In genomic region chr15:80173781-80174597, GRCm38 (mm10) we compare ENCODE assay signal across 9 mouse cellular contexts. TPM values are rescaled to one million over a fixed set of nuclear protein-coding genes. Genes with fewer than 3 reads are reported as not detected.
DNase-seq lines count a peak whose midpoint lies in the region; ATAC-seq and TF ChIP-seq lines count a peak whose summit lies in the region.
"Had no signal": no experiment of that assay in that cellular context is flagged by ENCODE, and none has a peak within 500 bp of the region (broad histone marks: within the 10 kb centered on the region; RNA-seq: fewer than 3 reads in every experiment).

No protein-coding gene starts in this region.

- in situ Hi-C loops in ES-E14 (cut with MboI; ENCODE audit: low sequenced_read_pairs in 2 of 2, unreplicated experiment in 2 of 2), result no loop called here

- peak overlapping the region; percentile 61 to 69 for H3K4me3 ChIP-seq in heart, embryonic 14.5 days (ENCODE audit: control insufficient read depth in 1 of 2, insufficient read depth in 1 of 2, low read depth in 1 of 2, low read length in 2 of 2)
- peak overlapping the region; percentile 88 to 93 for H3K4me3 ChIP-seq in ES-E14 (ENCODE audit: insufficient read depth in 1 of 2, low read depth in 1 of 2, low read length in 2 of 2, poor library complexity in 1 of 2, severe bottlenecking in 1 of 2)
- peak overlapping the region; percentile 94 for H3K4me3 ChIP-seq in hindbrain, embryonic 16.5 days (ENCODE audit: low read length)
- H3K4me3 ChIP-seq in liver, embryonic 13.5 days (replicated peaks), result peak overlapping the region; percentile 60

- WGBS in heart, embryonic 14.5 days, result 2% methylated on average over 44 of the region's 60 CpGs
- 2% methylated on average over 34 of the region's 60 CpGs for WGBS in hindbrain, embryonic 16.5 days
- 3% methylated on average over 52 of the region's 60 CpGs for WGBS in liver, embryonic 13.5 days (ENCODE audit: insufficient replicate concordance)

- peak overlapping the region; percentile 79 for H3K9ac ChIP-seq in heart, embryonic 14.5 days (ENCODE audit: low read length)
- peak overlapping the region; percentile 78 for H3K9ac ChIP-seq in ES-E14 (ENCODE audit: insufficient read depth, low read depth, low read length, poor library complexity, severe bottlenecking)
- peak overlapping the region; percentile 98 for H3K9ac ChIP-seq in hindbrain, embryonic 16.5 days (ENCODE audit: low read depth, low read length)
- H3K9ac ChIP-seq in liver, embryonic 13.5 days, result peak overlapping the region; percentile 59

- peaks cover 5 to 7% of the 10 kb centered on the region in 2 experiments; a peak in 2 of 4 replicates for H3K4me1 ChIP-seq in heart, embryonic 14.5 days (ENCODE audit: control insufficient read depth in 2 of 2, insufficient read depth in 2 of 2, low read length in 2 of 2)
- H3K4me1 ChIP-seq in ES-E14 (ENCODE audit: control insufficient read depth in 2 of 2, insufficient read depth in 2 of 2, low read length in 2 of 2, poor library complexity in 1 of 2), result peaks cover 25 to 31% of the 10 kb centered on the region in 2 experiments
- H3K4me1 ChIP-seq in hindbrain, embryonic 16.5 days (ENCODE audit: control insufficient read depth, insufficient read depth, low read depth, low read length), result peaks cover 24% of the 10 kb centered on the region
- peaks cover 19% of the 10 kb centered on the region for H3K4me1 ChIP-seq in liver, embryonic 13.5 days (replicated peaks)

- no peak for DNase-seq in heart, adult 18-20 months
- no peak for DNase-seq in ES-E14 (ENCODE audit: low read depth, low spot score)
- DNase-seq in embryo, embryonic 10 days (ENCODE audit: low spot score), result peak; percentile 32
- no peak for DNase-seq in liver, embryonic 13.5 days
- DNase-seq in right cerebral cortex, postnatal 4 days, result peak; percentile 61
- DNase-seq in urinary bladder, postnatal 4 days (ENCODE audit: low spot score in 2 of 2), result no peak

- peaks cover 19% of the 10 kb centered on the region for H3K27me3 ChIP-seq in heart, embryonic 14.5 days (ENCODE audit: control insufficient read depth, insufficient read depth, low read length)
- no peaks in the 10 kb centered on the region for H3K27me3 ChIP-seq in hindbrain, embryonic 16.5 days (replicated peaks; ENCODE audit: control insufficient read depth, insufficient read depth, low read length)
- peaks cover 89% of the 10 kb centered on the region for H3K27me3 ChIP-seq in liver, embryonic 13.5 days

- no peaks in the 10 kb centered on the region for H3K9me3 ChIP-seq in heart, embryonic 14.5 days (ENCODE audit: control insufficient read depth, low read length)
- H3K9me3 ChIP-seq in ES-E14 (ENCODE audit: control insufficient read depth, insufficient read depth, low read depth, low read length), result no peaks in the 10 kb centered on the region
- H3K9me3 ChIP-seq in hindbrain, embryonic 16.5 days (ENCODE audit: control insufficient read depth, low read length), result no peaks in the 10 kb centered on the region
- no peaks in the 10 kb centered on the region for H3K9me3 ChIP-seq in liver, embryonic 13.5 days (replicated peaks)

- H3K4me2 ChIP-seq in heart, embryonic 14.5 days (ENCODE audit: low read length), result peak overlapping the region; percentile 99
- H3K4me2 ChIP-seq in hindbrain, embryonic 16.5 days (ENCODE audit: low read length), result peak overlapping the region; percentile 77
- peak overlapping the region; percentile 63 for H3K4me2 ChIP-seq in liver, embryonic 13.5 days

- H3K36me3 ChIP-seq in heart, embryonic 14.5 days (ENCODE audit: control insufficient read depth, insufficient read depth, low read length), result no peaks in the 10 kb centered on the region
- H3K36me3 ChIP-seq in ES-E14 (ENCODE audit: control insufficient read depth, insufficient read depth, low read length, poor library complexity, severe bottlenecking), result no peaks in the 10 kb centered on the region
- no peaks in the 10 kb centered on the region for H3K36me3 ChIP-seq in hindbrain, embryonic 16.5 days (ENCODE audit: control insufficient read depth, insufficient read depth, low read length)
- H3K36me3 ChIP-seq in liver, embryonic 13.5 days, result no peaks in the 10 kb centered on the region

- no peak overlapping the region; a peak in 1 of 4 replicates for H3K27ac ChIP-seq in heart, embryonic 14.5 days (replicated peaks in 1 of 2; ENCODE audit: control insufficient read depth in 1 of 2, insufficient read depth in 1 of 2, low read depth in 2 of 2, low read length in 2 of 2)
- H3K27ac ChIP-seq in ES-E14 (ENCODE audit: insufficient read depth, low read depth, low read length, poor library complexity, severe bottlenecking), result no peak overlapping the region
- H3K27ac ChIP-seq in hindbrain, embryonic 16.5 days (ENCODE audit: low read depth, low read length), result peak overlapping the region; percentile 95
- no peak overlapping the region; the same call in 1 of the 2 replicates for H3K27ac ChIP-seq in liver, embryonic 13.5 days
- H3K27ac ChIP-seq: macrophage had no signal

- no peak for ATAC-seq in heart, embryonic 14.5 days (ENCODE audit: insufficient number of reproducible peaks, insufficient read depth, low FRiP score, low read depth)
- peak; percentile 53; the same call in 1 of the 2 replicates for ATAC-seq in hindbrain, embryonic 16.5 days
- ATAC-seq in liver, embryonic 13.5 days (ENCODE audit: low read depth), result no peak

TF ChIP-seq in ES-E14, 5 proteins besides CTCF, POLR2A, EP300 and RAD21:
- TF ChIP-seq CHD2 (IDR thresholded peaks at IDR 0.05; ENCODE audit: low read depth, low read length) (no peak), HCFC1 (IDR thresholded peaks at IDR 0.05; ENCODE audit: borderline replicate concordance, insufficient read depth, low read length) (no peak), MAFK (IDR thresholded peaks at IDR 0.05; ENCODE audit: insufficient read depth, low read depth, low read length) (no peak), ZC3H11A (IDR thresholded peaks at IDR 0.05; ENCODE audit: borderline replicate concordance, low read depth, low read length) (no peak), ZNF384 (IDR thresholded peaks at IDR 0.05; ENCODE audit: low read depth, low read length) (no peak)
TF ChIP-seq in ES-E14: peak in this region for 0.

RNA-seq across cellular contexts. Expression of gene Mgat3, which starts 0.5 kb away (rescaled TPM):
- polyA plus RNA-seq in heart, embryonic 14.5 days (2014; fragmentation: Nextera tagmentation; extraction: Ambion mirVana), result 0.78 and 1.9 TPM in 2 replicates
- total RNA-seq in heart, adult 18-20 months (2021), result 1 to 10 TPM; 4.3 to 5.2 TPM
- 7.9 and 8.5 TPM in 2 replicates for total RNA-seq in ES-E14 (2012; rRNA removed)
- polyA plus RNA-seq in hindbrain, embryonic 16.5 days (2015; fragmentation: Nextera tagmentation; extraction: Ambion mirVana), result 15.7 and 15.8 TPM in 2 replicates
- 0.44 and 0.58 TPM in 2 replicates for polyA plus RNA-seq in liver, embryonic 13.5 days (2015; fragmentation: Nextera tagmentation; extraction: Ambion mirVana)

RNA-seq across cellular contexts. Expression of gene Tab1, which starts 41.1 kb away (rescaled TPM):
- polyA plus RNA-seq in heart, embryonic 14.5 days (2014; fragmentation: Nextera tagmentation; extraction: Ambion mirVana), result 28.0 and 30.0 TPM in 2 replicates
- total RNA-seq in heart, adult 18-20 months (2021), result 10 to 100 TPM; 14.8 to 18.4 TPM
- 16.6 and 24.3 TPM in 2 replicates for total RNA-seq in ES-E14 (2012; rRNA removed)
- polyA plus RNA-seq in hindbrain, embryonic 16.5 days (2015; fragmentation: Nextera tagmentation; extraction: Ambion mirVana), result 37.1 and 39.9 TPM in 2 replicates
- polyA plus RNA-seq in liver, embryonic 13.5 days (2015; fragmentation: Nextera tagmentation; extraction: Ambion mirVana), result 12.5 and 12.9 TPM in 2 replicates

RNA-seq across cellular contexts. Expression of gene Mief1, which starts 59.8 kb away (rescaled TPM):
- 27.6 and 28.1 TPM in 2 replicates for polyA plus RNA-seq in heart, embryonic 14.5 days (2014; fragmentation: Nextera tagmentation; extraction: Ambion mirVana)
- total RNA-seq in heart, adult 18-20 months (2021), result 10 to 100 TPM; 29.6 to 31.5 TPM
- total RNA-seq in ES-E14 (2012; rRNA removed), result 47.9 and 57.7 TPM in 2 replicates
- 29.0 and 38.1 TPM in 2 replicates for polyA plus RNA-seq in hindbrain, embryonic 16.5 days (2015; fragmentation: Nextera tagmentation; extraction: Ambion mirVana)
- 18.4 and 21.5 TPM in 2 replicates for polyA plus RNA-seq in liver, embryonic 13.5 days (2015; fragmentation: Nextera tagmentation; extraction: Ambion mirVana)

Comparison
In these comparisons a context has a peak if more than half of its experiments do, and no peak if none do; other contexts are left out.
1. DNase-seq: peak in embryo, embryonic 10 days (single experiment) and right cerebral cortex, postnatal 4 days (single experiment); none in heart, adult 18-20 months (0 of 2), ES-E14 (single experiment), liver, embryonic 13.5 days (single experiment) and urinary bladder, postnatal 4 days (0 of 2).
2. Peak in every context shown above with its lines, with median percentiles within 50 percentile points of each other: H3K4me2 ChIP-seq, H3K4me3 ChIP-seq and H3K9ac ChIP-seq.